Mouse (Mus musculus) ovary, postnatal 14 days (tissue): Measurements from ENCODE around the gene Trim40.
A peak's percentile ranks its signal among the peaks of the same experiment; 100 is the strongest.

ENCODE experiments used
- DNase-seq: peaks from one replicate; pipeline ENCODE4 v3.0.0; 2022; ENCODE audit warnings: low spot score

Gene Trim40

DNA sequence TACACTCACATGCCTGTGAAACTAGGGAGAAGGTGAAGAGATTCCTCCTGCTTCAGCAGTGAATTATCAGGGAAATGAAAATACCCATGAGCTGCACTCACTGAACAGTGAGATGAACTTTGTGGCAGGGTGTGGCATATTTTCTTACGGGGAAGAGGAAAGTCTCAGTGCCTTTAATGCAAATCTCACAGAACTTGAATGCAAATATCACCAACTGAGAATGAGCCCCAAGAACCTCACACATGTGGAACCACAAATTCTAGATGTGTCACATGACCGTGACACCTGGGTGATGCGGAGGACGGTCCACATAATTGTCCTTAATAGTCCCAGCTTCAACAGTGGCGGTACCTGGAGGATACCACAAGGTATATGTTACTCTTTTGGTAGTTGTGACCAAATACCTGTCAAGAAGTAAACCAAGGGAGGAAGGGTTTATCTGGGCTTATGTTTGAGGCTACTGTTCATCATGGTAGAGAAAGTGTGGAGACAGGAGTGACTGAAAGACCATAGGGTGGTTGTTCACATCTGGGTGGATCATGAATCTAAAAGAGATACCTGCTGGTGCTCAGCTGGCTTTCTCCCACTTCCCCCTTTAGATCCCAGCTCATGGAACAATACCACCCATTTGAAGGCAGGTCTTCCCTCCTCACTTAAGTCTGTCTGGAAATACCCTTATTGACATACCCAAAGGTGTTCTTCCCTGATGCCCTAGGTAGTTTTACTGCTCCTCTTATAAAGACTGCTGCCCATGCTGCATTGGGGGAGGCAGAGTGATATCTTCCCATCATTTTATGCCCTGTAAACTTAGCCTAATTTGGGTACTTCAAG, at the start of gene Trim40:
Gene Trim40, minus strand, starts transcription at position 51 of the 831 bp plus-strand sequence.
- no peak for DNase-seq

DNA sequence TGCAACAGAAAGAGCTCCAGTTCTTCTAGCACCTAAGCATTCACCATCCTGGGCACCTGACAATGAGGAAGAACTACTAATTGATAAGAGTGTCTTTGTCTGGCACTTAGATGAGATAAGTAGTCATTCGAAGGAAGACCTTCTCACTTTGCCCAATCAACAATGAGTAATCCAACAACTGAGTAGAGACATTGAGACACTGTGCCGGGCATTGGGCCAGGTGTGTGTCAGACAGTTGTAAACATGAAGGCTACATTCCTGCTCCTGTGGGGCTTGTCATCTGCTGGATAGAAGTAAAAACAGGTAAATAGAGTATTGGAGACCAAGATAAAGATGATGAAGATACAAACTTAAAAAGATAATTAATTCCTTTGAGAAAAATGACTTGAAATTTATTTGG, 48.1 kb upstream of the Trim40 start:
- no peak for DNase-seq

DNA sequence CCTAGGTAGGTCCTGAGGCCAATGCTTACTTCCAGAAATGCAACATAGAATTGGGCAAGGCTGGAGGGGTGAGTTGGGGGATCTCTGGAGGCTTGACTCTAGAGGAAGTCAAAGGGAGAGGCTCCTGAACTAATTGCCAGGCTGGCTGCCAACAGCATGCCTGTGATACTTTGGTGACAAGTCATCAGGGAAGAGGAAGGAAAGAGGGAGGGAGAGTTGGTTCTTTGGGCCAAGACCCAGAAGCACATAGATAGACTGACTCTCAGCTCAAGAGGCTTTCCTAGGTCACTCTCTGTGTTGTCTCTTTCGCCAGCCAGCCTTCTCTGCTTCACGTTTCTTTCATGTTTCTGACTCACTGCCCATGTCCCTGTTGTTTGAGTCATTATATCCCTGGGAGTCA, 41.9 kb upstream of the Trim40 start:
- DNase-seq = no peak

DNA sequence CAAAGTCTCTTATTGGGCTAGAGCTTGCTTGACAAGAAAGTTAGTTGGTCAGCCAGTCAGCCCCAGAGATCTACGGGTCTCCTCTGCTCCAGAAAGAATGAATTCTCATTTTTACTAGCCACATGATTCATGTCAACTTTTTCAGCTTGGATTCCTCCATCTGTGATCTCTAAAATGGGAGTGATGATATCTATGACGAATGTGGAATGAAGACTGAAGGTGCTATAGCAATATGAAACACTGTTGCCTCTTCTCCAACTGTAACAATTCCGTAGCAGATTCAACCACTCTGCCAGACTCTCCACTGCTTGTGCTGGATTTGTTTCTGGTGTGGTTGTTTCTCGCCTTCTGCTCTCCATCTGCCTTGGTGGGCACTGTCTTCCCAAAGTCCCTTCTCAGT, 41.2 kb upstream of the Trim40 start:
- no peak for DNase-seq

DNA sequence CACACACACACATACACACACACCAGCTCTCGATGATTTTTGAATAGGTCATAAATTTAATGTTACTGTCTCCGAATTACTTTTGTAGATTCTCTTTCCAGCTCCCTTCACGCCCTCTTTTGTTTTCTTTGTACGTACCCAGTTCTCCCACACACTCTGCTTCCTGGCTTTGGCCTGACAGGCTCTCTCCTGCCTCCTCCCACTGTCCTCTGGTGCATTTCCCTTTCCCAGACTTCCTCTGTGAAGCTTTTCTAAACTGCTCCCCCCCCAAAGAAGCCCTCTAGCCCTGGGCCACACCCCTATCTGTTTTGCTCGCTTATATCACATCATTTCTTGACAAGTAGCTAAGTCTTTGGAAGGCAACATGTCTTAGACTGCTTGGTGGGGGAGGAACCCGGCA, 40.3 kb upstream of the Trim40 start:
- DNase-seq = no peak

DNA sequence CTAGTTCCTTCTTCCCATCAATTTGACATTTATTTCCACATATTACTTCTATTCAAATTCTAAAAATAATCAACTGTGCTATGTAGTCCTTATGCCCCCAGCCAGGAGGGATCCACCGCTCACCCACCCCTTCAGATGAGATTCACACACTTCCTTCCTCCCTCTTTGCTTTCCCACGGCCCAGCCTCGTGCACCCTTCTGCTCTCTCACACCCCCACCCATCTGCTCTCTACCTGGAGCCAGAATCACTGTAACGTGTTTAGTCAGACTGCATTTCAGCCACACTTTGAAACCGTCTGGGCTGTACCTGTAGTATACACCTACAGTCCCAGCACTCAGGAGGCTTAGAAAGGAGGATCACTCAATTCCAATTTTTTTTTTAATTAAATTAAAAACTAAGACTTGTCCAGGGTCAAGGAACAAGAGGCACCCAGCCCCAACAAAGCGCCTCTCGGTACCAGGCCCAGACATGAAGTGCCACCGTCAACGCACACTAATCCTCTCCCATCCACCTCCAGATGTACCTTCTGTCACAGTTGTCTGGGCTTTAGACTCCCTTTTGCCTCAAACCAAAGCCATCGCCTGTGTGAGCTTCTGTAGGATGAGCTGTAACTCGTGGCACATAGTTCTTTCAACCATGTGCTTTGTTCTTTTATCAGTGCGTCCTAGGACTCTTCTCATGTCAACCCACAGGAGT, 39.5 kb upstream of the Trim40 start:
- no peak for DNase-seq

DNA sequence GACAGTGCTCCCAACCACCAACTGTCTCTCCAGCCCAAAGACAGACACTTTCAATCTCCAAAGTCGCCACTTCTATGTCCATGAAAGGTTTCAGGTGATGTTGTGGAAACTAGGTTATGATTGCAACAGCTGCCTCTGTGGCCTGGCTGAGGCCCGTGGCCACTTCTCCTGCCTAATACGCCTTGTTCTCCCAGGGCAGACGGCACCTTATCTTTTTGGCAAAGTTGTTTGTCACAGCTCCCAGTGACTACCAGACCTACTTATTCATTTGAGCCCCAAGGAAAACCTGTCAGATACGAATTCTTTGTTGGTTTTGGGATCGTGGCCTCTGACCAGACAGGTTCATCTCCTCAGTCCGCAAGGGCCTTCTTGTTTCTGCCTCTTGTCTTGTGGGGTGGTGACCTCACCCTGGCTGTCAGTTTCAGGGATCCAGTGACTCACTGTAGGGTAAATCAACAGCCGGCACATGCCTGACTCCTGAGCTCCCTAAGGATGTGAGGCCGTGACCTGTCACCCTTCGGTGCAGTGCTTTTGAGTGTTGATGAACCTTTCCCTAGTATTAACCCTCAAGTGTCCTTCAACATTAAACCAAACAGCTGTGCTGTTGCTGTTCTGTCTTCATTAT, 37.7 kb upstream of the Trim40 start:
- DNase-seq = no peak

DNA sequence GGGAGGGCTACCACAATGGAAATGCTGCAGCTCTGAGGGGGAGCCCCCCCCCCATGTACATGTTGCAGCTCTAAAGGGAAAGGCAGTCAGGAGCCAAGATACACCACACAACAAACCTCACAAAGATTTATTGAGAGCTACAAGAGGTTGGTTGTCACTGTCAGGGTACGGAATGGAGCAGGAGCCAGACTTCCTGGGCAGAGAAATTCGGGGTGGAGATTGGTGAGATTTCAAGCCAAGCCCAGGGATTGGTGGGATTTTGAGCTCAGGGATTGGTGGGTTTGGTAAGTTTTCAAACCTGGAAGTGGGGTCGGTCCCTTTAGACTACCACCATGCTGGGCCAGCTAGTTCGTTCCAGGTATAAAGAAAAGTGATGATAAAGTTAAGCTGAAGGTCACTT, 33.6 kb upstream of the Trim40 start:
- DNase-seq = no peak

DNA sequence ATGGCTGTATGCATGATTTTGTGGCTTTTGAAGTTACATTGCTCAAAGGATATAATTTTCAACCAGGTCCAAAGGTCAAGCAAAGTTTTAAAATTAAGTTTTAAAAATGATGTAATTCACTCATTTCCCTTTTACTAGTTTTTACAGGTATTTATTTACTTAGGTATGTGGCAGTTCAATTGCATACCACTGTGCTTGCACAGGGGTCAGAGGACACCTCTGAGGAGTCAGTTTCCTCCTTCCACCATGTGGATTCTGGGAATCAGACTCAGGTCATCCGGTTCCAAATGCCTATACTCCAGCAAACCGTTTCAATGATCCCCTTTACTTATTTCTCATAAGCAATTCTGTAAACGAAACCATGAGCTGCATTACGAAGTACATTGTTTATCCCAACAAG, 32.8 kb upstream of the Trim40 start:
- DNase-seq = no peak

DNA sequence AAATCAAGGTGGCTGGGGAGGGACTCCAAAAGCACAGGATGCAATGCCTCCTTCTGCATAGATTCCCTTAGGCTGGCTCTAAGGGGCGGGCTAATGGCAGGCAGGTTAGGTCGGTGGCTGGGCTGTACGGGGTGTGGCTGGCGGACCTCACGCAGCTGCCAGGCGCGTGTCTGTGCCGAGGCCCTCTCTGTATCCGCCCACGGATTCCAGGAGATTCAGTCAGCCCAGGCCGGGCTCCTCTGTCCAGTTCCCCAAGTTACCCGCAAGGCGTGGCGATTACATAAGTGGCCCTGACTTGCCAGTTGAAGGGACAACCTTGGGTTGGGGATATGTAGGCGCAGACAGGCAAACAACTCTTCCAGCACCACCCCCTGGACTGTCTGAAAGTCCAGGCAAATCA, 30.3 kb upstream of the Trim40 start:
- DNase-seq = no peak

DNA sequence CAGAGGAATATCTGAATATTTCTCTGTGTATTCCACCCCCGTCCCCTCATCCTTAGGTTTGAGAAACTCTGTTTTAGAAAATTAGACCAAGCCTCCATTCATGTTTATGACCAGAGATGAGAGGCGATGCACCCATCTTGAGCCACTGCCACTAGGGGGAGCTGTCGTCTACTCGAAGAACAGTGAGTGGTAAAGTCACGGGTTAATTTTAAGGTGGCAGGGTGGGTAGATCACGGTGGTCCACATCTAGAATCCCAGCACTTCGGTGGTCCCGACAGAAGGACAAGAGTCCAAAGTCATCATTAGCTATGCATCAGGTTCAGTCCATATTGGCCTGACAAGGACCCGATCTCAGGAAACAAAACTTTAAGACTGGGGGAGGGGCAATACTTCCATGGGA, 25.2 kb upstream of the Trim40 start:
- DNase-seq = peak; percentile 48

DNA sequence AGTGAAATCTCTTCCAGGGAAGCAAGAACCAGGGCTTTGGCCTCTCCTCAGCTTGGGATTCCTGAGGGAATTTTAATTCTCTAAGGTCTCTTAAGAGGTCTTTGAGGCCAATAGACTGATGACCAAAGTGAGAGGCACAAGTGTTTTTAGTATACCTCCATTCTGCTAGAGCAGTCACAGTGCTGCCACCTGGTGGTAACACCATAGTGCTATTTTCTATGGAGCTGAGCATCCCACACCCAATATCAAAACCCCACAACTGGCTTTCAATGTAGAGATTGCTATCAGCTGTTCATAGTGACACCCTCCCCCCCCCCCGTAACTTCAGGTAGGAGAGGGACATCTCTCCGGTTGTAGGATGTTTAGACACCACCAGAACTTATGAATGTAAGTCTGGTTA, 24.2 kb upstream of the Trim40 start:
- DNase-seq = peak; percentile 64

DNA sequence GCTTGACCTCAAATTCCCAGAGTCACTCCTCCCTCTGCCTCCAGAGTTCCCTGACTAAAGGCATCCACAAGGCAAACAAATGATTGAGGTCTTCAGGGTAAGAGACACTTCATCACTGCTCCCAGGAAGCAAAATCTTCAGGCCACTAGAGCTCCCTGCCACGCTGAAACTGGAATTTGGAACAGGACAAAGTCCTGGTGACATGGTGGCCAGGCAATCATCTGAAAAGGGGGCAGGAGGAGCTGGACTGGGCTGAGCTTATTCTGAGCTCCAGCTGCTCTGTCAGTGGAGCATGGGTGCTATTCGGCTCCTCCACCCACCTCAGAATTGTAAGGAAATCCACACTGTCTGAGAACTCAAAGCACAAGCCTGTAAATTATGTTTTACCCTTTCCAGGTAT, 22.1 kb upstream of the Trim40 start:
- no peak for DNase-seq

DNA sequence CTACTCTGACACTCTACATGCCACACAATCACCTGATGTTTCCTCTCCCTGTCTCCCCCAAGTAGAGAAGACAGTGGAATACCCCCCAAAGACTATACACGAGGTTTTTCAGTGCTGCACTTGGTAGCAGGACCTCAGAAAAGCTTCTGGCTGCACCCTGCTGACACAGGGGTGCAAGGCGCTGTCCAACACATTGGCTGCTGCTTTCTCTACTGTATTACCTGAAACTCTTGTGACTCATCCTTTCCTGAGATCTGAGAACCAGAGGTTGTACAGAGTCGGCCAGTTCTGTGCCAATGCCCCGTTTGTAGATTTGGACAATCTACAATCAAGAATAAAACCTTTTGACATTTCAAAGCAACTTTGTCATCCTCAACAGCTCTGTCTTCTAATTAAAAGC, 19.9 kb upstream of the Trim40 start:
- no peak for DNase-seq

DNA sequence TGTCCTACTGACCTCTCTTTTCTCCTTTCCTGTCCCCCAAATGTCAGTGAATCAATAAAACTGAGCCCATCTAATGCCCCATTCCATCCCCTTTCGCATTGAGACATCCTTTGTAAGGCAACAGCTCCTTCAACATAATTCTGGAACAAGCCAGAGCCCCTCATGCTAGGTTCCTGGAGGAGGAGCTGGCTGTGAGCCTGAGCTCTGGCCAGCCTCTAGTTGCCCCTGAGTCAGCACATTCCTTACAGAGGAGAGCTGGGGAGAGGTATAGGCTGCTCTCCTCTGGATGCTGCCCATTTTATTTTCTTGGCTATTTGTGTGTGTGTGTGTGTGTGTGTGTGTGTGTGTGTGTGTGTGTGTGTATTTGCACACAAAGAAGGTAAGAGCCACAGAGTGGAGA, 18.3 kb upstream of the Trim40 start:
- DNase-seq = no peak

DNA sequence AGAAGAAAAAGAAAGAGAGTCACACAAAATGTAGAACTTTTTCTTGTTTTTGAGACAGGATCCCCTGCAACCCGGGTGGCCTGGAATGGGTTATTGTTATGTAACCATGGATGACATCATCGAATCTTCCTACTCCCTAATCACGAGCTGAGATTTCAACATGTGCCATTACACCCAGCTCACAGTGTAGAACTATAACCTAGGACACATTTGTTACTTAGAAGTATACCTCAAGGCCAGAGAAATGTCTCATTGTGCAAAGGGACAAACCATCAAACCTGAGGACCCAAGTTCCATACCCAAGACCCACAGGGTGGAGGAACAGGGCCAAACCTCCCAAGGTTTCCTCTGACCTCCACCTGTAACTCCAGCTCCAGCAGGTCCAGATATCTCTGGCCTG, 13.7 kb upstream of the Trim40 start:
- no peak for DNase-seq

DNA sequence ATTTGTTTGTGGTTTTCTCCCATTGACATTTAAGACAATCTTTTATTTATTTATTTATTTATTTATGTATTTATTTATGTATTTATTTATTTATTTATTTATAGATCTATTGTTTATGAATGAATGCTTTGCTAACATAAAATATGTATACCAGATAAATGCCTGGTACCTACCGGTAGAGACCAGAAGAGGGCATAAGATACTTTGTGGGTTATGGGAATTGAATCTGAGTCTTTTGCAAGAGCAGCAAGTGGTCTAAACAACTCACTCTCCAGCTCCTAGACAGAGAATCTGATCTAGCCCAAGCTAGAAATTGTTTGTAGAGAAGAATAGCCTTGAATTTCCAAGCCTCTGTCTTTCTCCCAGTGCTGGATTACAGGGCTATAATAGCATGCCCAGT, 10.8 kb upstream of the Trim40 start:
- DNase-seq = no peak

DNA sequence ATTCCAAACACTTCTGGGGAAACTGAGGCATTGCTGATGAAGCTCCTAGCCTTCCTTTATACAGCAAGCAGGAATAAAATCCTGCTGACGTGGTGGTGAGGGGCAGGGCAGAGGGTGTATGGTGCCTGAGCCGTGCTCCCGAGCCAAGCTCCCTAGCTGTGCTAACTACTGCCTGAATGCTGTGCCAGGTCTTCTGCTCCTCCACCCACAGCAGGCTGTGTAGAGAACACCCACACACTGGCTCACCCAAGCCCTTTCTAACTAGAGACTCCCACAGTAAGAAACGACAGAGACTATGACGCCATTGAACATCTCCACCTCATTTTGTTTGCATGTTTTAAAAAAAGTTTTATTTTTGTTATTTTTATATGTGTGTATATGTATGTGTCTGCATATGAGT, 10.1 kb upstream of the Trim40 start:
- DNase-seq = no peak

DNA sequence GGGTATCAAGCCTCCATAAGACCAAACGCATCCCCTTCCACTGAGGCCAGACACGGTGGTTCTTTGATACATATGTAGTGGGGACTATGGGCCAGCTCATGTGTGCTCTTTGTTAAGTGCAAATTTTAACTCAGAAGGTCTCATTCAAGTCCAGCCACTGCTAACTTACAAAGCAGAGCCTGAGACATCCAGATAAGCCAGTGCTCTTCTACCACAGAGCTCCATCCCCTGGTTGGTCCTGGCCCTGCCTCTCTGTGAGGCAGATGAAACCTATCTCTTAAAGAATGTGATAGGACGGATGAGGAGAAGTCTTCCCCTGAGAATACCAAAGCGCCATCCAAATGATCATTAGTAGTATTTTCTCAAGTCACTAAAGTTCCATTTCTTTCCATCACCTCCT, 9.5 kb upstream of the Trim40 start:
- DNase-seq = no peak

DNA sequence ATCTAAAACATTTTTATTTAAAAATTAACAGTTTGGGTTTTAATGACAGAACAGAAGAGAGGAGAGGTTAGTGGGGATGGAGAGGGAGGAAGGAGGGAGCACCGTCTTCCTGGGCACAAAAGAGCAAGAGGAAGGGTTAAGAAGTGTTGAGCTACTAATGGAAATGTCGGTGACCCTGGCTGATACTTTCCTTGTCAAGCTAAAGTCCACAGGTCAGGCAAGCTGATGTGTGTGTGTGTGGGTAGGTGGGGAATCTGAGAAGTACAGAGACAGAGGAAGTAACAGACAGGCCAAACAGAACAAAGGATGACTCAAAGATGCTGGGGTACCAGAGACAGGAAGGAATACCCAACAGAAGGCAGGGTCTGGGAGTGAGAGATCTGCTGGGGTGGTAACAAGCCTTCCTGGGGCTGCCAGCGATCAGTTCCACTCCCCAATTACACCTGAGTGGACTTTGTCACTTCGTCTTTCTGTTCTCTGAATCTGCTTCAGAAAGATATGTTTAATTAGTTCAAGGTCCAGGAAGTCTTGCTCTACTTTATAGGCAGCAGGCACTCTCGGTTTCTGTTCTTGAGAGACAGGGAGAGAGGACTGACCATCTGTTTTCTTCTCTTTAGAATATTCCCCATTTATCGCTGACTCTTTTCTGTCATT, 7.8 kb upstream of the Trim40 start, which contains the start of gene Trim31:
Gene Trim31, plus strand, starts transcription at position 567 of the 654 bp plus-strand sequence.
- no peak for DNase-seq

DNA sequence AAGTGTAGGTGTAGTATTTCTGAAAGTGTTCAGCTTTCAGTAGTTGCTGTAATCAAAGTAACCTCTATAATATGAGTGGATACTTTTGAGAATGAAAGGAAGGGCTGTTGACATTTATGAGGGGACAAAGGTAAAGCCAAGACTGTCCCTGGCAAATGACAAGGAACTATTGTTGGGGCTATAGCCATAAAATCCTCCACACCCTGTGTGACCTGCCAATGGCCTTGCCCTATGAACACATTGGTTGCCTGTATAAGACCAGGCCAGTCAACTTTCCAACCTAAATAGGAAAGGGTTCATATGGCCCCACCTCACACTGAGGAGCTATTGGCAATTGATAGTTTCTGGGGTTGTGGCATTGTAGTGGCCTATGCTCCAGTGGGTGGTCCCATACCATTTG, 7.1 kb upstream of the Trim40 start:
- no peak for DNase-seq

DNA sequence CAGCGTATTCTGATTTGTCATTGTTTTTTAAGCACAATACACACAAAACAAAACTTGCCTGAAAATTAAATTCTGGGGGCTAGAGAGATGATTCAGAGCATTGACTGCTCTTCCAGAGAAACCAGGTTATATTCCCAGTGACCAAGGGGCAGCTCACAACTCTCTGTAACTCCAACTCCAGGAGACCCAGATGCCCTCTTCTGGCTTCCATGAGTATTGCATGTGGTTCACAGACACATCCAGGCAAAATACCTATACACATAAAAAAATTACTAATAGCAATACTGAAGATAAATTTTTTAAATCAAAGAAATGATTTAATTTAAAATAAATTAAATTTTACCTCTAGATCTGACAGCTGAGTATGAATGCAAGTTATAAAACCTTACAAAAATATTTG, 6.7 kb upstream of the Trim40 start:
- DNase-seq = peak; percentile 19

DNA sequence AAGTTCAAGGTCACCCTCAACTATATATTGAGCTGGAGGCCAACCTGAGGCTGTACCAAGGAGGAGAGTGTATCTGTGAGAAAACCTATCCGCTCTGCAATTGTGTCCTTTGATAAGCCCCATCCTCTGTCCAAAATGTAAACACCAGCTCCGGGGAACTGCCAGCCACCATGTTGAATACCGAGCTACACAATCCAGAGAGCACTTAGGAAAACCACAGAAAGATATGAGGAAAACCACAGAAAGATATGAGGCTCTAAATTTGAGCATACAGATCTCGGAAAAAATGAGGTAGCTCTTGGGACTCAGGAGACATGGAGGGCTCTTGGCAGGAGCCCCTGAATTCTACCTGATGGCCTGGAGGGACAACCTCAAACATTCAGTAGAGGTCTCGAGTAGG, 3.5 kb upstream of the Trim40 start:
- DNase-seq = no peak
